Mouse (Mus musculus): Measurements from ENCODE around the gene Sapcd2. TPM values are rescaled to one million over a fixed set of nuclear protein-coding genes. Genes with fewer than 3 reads are reported as not detected.
A peak's percentile ranks its signal among the peaks of the same experiment; 100 is the strongest.
"Not testable (repeated sequence)": the region's sequence is repeated elsewhere in the genome, so short reads cannot be mapped to it uniquely, and the experiment has no call there.

Gene Sapcd2
- total RNA-seq, 2 experiments from 2014 or later: 16.0 to 18.3 TPM

GRCm38 (mm10) chr2:25372644-25373391 is 697 bp downstream of the Sapcd2 start:
- DNase-seq (ENCODE audit: low spot score in 2 of 2): no peak

GRCm38 (mm10) chr2:25373431-25373830 is 1.3 kb downstream of the Sapcd2 start:
- DNase-seq (ENCODE audit: low spot score in 2 of 2): no peak

- peak; percentile 60 to 76 for DNase-seq (ENCODE audit: low spot score in 2 of 2)
Observed at GRCm38 (mm10) chr2:25376589-25376988, 4.5 kb downstream of the Sapcd2 start.

GRCm38 (mm10) chr2:25384492-25384891 is 12.4 kb downstream of the Sapcd2 start:
- no peak for DNase-seq (ENCODE audit: low spot score in 2 of 2)

- no peak for DNase-seq (ENCODE audit: low spot score in 2 of 2)
Observed at GRCm38 (mm10) chr2:25391266-25391665, 19.1 kb downstream of the Sapcd2 start.

- peak; percentile 68 to 76 for DNase-seq (ENCODE audit: low spot score in 2 of 2)
Observed at GRCm38 (mm10) chr2:25394281-25395221, 22.4 kb downstream of the Sapcd2 start.

GRCm38 (mm10) chr2:25395721-25396596 is 23.8 kb downstream of the Sapcd2 start, which contains the start of gene Entpd2:
Entpd2 (plus strand) TSS chr2:25395874.
- DNase-seq (ENCODE audit: low spot score in 2 of 2): peak in 1 of 2 experiments; percentile 37

GRCm38 (mm10) chr2:25396597-25396983 is 24.5 kb downstream of the Sapcd2 start:
- DNase-seq (ENCODE audit: low spot score in 2 of 2): peak; percentile 55 to 75

GRCm38 (mm10) chr2:25397010-25397409 is 24.9 kb downstream of the Sapcd2 start:
- DNase-seq (ENCODE audit: low spot score in 2 of 2): no peak

- DNase-seq (ENCODE audit: low spot score in 2 of 2): no peak
Observed at GRCm38 (mm10) chr2:25398065-25398464, 25.9 kb downstream of the Sapcd2 start.

GRCm38 (mm10) chr2:25399051-25399450 is 26.9 kb downstream of the Sapcd2 start, which contains the start of gene Npdc1:
Npdc1 (plus strand) TSS chr2:25399351.
- no peak for DNase-seq (ENCODE audit: low spot score in 2 of 2)

- no peak for DNase-seq (ENCODE audit: low spot score in 2 of 2)
Observed at GRCm38 (mm10) chr2:25400291-25400690, 28.2 kb downstream of the Sapcd2 start.

- DNase-seq (ENCODE audit: low spot score in 2 of 2): peak; percentile 57 to 74
Observed at GRCm38 (mm10) chr2:25400764-25401163, 28.6 kb downstream of the Sapcd2 start.

GRCm38 (mm10) chr2:25402377-25402971 is 30.4 kb downstream of the Sapcd2 start:
- peak; percentile 85 to 88 for DNase-seq (ENCODE audit: low spot score in 2 of 2)

- DNase-seq (ENCODE audit: low spot score in 2 of 2): peak; percentile 89 to 93
Observed at GRCm38 (mm10) chr2:25402972-25403601, 31.0 kb downstream of the Sapcd2 start.

- DNase-seq (ENCODE audit: low spot score in 2 of 2): no peak
Observed at GRCm38 (mm10) chr2:25403994-25404393, 31.9 kb downstream of the Sapcd2 start.

GRCm38 (mm10) chr2:25408908-25409307 is 36.8 kb downstream of the Sapcd2 start:
- no peak for DNase-seq (ENCODE audit: low spot score in 2 of 2)

GRCm38 (mm10) chr2:25413436-25413835 is 41.3 kb downstream of the Sapcd2 start:
- DNase-seq (ENCODE audit: low spot score in 2 of 2): not testable (repeated sequence)

- DNase-seq (ENCODE audit: low spot score in 2 of 2): no peak
Observed at GRCm38 (mm10) chr2:25417426-25417825, 45.3 kb downstream of the Sapcd2 start.

GRCm38 (mm10) chr2:25421896-25422295 is 49.8 kb downstream of the Sapcd2 start:
- DNase-seq (ENCODE audit: low spot score in 2 of 2): peak; percentile 49 to 67

Data from layer of hippocampus, postnatal 10 days (tissue).